Mouse (Mus musculus) heart, postnatal 0 days (tissue): Measurements from ENCODE around the gene Adarb1.

Experiments used
- CTCF ChIP-seq: IDR thresholded peaks from 2 replicates; pipeline ENCODE4 v1.5.1; 2016; ENCODE audit warnings: antibody characterized with exemption, control low read depth, low read depth
- EP300 ChIP-seq: IDR thresholded peaks from 2 replicates; pipeline ENCODE4 v1.6.1; 2016; ENCODE audit warnings: antibody characterized with exemption, low read depth

- TF ChIP-seq EP300 (no peak), CTCF (no peak)
Measured at GRCm38 (mm10) chr10:77454795-77455194, 36.7 kb upstream of the Adarb1 start.
